Mouse (Mus musculus): ENCODE data around the gene Gm648. TPM values are rescaled to one million over a fixed set of nuclear protein-coding genes. Genes with fewer than 3 reads are reported as not detected.
"Not testable (repeated sequence)": the region's sequence is repeated elsewhere in the genome, so short reads cannot be mapped to it uniquely, and the experiment has no call there.

Gm648 gene
- not detected for total RNA-seq (2021)
- polyA plus RNA-seq (2012; rRNA removed) = not detected in 2 replicates
- long read RNA-seq = 0 reads

DNA sequence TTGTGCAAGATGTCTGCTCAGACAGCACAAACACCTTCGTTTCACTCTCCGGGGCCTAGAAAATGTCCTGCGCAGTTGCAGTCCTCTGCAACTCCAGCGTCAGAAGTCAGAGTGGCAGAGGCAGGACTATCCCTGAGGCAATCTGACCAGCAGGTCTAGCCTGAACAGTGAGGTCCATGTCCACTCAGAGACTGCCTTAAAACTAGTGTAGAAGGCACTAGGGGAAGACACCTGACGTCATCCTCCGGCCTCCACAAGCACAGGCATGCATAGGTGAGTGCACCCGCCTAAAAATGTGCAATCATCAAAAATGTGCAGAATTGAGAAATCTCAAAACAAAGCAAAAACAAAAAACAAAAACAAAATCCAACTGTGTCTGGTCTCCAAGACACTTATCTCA, at the start of gene Gm648:
Gene Gm648, minus strand, starts transcription at position 101 of the 400 bp plus-strand sequence.
- no peak for DNase-seq

DNA sequence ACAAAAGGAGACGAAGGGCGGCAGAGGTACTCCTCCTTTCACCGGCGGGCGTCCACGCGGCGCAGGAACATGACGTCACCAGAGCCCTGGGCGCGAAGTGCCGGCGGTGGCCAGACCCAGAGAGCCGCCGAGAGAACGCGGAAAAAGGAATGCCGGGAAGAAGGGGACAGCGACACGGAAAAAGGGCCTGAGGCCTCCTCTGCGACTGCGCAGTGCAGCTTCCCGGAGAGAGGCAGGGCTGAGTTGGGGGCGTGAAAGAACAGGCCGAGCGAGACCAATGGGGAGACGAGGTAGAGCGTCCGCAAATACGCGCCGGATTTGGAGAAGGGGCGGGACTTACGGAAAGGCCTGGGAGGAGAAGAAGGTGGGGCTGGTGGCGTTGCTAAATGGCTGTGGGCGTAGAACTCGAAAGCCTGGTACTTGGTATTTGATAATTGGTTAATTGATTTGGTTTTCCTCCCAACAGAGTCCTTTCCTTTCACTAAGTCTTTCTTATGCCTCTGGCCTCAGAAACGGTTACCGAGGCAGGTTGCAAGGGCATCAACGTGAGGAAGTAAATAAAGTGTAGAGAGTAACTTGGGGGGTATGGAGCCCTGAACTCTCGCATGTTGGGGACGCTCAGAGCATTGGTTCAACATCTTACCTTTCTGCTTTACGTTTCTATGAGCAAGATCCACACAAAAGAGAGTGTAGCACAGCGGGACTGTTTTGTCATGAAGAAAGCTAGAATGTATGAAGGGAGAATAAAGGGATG, 48.7 kb upstream of the Gm648 start, which contains the start of gene Mmgt1:
Gene Mmgt1, minus strand, starts transcription at position 183 of the 754 bp plus-strand sequence.
- peak; percentile 96 for DNase-seq

DNA sequence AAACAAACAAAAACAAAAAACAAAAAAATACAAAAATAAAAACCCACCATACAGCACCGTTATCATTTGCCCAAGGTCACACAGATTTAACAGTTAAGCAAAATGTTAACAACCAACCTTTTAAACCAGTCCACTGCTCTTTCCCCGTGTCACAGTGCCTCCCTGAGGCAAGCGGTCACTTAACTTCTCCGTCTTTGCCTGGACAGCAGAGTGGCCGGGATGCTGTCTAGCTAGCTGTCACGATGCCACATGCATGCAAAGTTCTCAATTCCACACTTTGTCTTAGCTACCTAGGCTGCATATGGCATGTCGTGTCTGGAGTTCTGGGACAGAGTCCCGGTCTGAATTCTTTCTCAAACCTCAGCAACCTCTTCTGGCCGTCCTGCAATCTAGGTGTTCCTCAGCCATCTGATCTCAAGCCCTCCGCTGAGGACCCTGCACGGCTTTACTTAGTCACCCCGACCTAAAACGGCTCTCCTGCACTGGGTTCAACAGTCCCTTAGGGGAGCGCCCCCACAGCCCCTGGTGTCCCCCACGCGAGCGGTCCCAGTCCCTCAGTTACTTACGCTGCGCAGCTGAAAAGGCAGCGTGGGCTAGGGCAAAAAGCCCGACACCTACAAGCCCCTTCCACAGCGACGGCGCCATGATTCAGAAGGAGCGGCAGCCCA, 47.9 kb upstream of the Gm648 start:
- peak; percentile 33 for DNase-seq

DNA sequence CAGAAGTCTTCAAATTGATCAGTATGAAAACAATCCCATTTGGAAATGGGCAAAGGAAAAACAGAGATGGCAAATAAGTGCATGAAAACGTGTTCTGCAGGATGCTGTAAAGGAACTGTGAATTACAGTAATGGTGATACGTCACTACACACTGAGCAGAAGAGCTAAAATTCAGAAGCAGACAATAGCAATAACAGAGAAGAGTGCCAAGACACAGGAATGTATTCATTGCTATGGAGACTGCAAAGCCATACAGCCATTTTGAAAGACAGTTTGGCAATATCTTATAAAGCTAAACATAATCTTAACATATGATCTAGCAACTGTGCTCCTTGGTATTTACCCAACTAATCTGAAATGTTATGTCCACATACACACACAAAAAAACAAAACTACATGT, 28.8 kb upstream of the Gm648 start:
- DNase-seq = no peak

DNA sequence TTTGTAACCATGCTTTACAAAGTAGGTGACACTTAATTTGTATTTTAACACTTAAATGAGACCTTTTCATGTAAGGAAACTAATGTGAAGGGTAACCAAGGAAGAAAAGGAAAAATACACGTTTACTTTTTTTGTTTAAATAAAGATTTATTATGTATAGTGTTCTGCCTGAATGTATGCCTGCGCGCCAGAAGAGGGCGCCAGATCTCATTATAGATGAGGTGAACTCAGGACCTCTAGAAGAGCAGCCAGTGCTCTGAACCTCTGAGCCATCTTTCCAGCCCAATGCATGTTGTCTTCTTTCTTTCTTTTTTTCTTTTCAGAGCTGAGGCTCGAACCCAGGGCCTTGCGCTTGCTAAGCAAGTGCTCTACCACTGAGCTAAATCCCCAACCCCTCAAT, 23.1 kb upstream of the Gm648 start:
- DNase-seq = no peak

DNA sequence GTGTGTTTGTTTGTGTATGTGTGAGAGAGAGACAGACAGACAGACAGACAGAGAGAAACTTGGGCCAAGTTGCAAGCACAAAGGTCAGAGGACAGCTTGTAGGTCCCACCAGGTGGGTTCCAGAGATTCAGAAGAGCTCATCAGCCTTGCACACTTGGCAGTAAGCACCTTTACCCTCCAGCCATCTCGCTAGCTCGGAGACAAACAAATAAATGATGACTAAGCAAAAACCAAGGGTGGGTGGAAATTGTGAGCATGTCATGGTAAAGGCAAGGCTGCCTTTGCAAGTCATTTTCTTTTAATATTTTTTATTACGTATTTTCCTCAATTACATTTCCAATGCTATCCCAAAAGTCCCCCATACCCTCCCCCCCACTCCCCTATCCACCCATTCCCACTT, 4.2 kb upstream of the Gm648 start:
- no peak for DNase-seq

DNA sequence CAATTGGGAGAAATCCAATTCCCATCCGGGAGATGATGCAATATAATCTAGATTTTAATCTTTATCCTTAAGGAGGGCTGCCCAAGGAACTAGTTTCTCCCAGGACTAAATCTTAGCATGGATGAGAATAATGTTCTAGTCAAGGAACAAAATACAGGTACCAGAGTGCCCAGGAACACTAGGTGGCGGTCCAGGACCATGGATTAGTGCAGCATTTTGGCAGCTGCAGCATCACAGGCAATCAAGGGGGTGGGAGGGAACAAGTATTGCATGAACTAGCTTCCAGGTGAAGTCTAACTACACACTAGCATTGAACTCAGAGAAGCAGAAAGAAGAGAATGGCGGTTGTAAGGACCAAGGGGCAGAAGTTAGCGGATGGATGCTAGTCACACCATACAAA, 12.2 kb downstream of the Gm648 start:
- DNase-seq = no peak

DNA sequence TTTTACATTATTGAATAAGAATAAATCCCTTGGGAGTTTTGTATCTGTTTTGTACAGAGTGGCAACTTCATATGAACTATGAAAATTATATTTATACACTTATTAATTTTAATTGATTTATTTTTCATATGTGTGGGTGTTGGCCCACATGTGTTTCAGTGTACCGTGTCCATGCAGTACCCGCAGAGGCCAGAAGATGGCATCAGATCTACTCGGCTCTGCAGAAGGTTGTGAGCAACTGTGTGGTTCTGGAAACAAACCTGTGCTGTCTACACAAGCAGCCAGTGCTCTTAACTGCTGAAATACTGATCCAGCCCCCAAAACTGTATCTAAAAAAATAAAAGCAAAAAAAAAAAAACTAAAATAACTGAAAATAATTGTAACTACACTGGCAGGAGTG, 18.1 kb downstream of the Gm648 start:
- DNase-seq = peak; percentile 38

DNA sequence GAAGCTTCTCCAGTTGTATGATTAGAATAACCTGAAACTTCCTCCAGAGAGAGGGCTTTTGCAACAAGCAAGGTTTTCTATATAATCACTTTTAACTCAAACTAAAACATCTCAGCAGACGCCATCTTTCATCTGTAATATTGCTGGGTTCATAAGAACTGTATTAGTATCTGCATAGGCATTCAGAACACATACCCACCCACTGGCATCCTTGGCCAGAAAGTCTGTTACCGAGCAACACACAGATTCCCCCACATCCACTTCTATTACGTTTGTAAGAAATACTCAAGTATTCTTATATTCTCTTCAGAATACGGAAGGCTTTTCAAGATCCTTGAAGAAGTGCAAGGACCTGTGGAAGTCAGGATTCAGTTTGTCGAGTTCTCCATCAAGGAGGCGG, 25.0 kb downstream of the Gm648 start, which contains the start of gene Gm10477:
Gene Gm10477, plus strand, starts transcription at position 301 of the 400 bp plus-strand sequence.
- not testable (repeated sequence) for DNase-seq

DNA sequence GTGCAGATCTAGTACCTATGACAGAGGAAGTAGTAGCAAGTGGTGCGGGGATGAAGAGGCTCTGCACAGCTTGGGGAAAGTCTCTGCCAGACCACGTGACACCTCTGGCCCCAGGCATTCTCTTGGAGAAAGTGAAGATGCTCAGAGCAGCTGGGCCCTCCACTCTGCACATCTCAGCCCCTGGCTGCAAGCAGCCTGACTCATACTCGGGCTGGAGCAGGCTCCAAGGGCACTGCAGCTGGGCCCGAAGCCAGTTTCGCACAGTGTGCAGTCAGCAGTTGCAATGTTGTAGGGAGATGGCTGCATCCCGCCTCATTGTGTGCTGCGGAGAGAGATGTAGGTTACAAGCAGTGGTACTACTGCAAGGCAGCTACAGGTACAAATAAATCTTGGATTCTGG, 52.2 kb downstream of the Gm648 start:
- peak; percentile 73 for DNase-seq

Small RNA genes within 50 kb of the gene (microRNA-seq; reads per million reads assigned to microRNA genes)
- gene Mir5116 = 0.66 to 1.7 reads per million in 2 experiments

Other genes starting within 250 kb of the Gm648 start
- gene Zfp449, start 203.2 kb downstream of the Gm648 start, total RNA-seq (2021) = 1 to 10 TPM; 2.6 to 4.5 TPM
- gene Zfp449, start 203.2 kb downstream of the Gm648 start, polyA plus RNA-seq (2012; rRNA removed) = 0.13 and 0.19 TPM in 2 replicates
- 1 to 10 TPM in 1 of 2 experiments, under 1 TPM in 1; 0.93 to 1.0 TPM for gene Smim10l2a, start 175.0 kb downstream of the Gm648 start, total RNA-seq (2021)
- gene Smim10l2a, start 175.0 kb downstream of the Gm648 start, polyA plus RNA-seq (2012; rRNA removed) = 1.1 TPM in 2 replicates
- not detected for gene Gm2174, start 101.6 kb downstream of the Gm648 start, total RNA-seq (2021)
- gene Gm2174, start 101.6 kb downstream of the Gm648 start, polyA plus RNA-seq (2012; rRNA removed) = not detected in 2 replicates
- gene Ints6l, start 94.7 kb downstream of the Gm648 start, total RNA-seq (2021) = 10 to 100 TPM; 24.0 to 26.1 TPM
- 5.7 and 7.4 TPM in 2 replicates for gene Ints6l, start 94.7 kb downstream of the Gm648 start, polyA plus RNA-seq (2012; rRNA removed)
- not detected for gene Gm10477, start 24.9 kb downstream of the Gm648 start, total RNA-seq (2021)
- not detected in 2 replicates for gene Gm10477, start 24.9 kb downstream of the Gm648 start, polyA plus RNA-seq (2012; rRNA removed)
- gene Mmgt1, start 48.5 kb upstream of the Gm648 start, total RNA-seq (2021) = 10 to 100 TPM; 29.0 to 30.9 TPM
- 2.6 and 3.2 TPM in 2 replicates for gene Mmgt1, start 48.5 kb upstream of the Gm648 start, polyA plus RNA-seq (2012; rRNA removed)
- 10 to 100 TPM; 32.5 to 32.8 TPM for gene Slc9a6, start 60.2 kb upstream of the Gm648 start, total RNA-seq (2021)
- 22.7 and 29.6 TPM in 2 replicates for gene Slc9a6, start 60.2 kb upstream of the Gm648 start, polyA plus RNA-seq (2012; rRNA removed)
- 10 to 100 TPM; 27.9 to 59.4 TPM for gene Fhl1, start 182.2 kb upstream of the Gm648 start, total RNA-seq (2021)
- gene Fhl1, start 182.2 kb upstream of the Gm648 start, polyA plus RNA-seq (2012; rRNA removed) = 31.5 and 35.3 TPM in 2 replicates

Data from adrenal gland, adult 2 months (tissue).